Mouse (Mus musculus) activated CD4-positive, CD25-positive, alpha-beta regulatory T cell, adult 9 weeks (primary cell): ENCODE measurements around the gene Gm12695. TPM values are rescaled to one million over a fixed set of nuclear protein-coding genes. Genes with fewer than 3 reads are reported as not detected.

Experiments
- polyA plus RNA-seq: library from polyadenylated mRNA; unstranded; fragments of 100-300 nt; shearing (Covaris generic); gene quantifications from one replicate; pipeline ENCODE4 v1.2.1, GENCODE M21; 2017

Gene Gm12695
- polyA plus RNA-seq, result not detected

GRCm38 (mm10) chr4:96785086-96785485, at the start of gene Gm12695:
Gm12695 (minus strand) TSS chr4:96785186.

Other genes with a start within 250 kb of the Gm12695 start
- not detected for gene Cyp2j6, start 231.5 kb downstream of the Gm12695 start, polyA plus RNA-seq
- not detected for gene Cyp2j9, start 193.6 kb downstream of the Gm12695 start, polyA plus RNA-seq
- not detected for gene Cyp2j5, start 121.0 kb downstream of the Gm12695 start, polyA plus RNA-seq